Mouse (Mus musculus) heart, adult 2 months (tissue): ENCODE measurements at regions not wholly inside any gene's neighbourhood (a gene's known extent, or its start where the extent isn't known, plus 50 kb on each side); places are given as distances from the start of the nearest gene placed in this dataset.

Source experiments
- DNase-seq, 2 experiments: peaks; one replicate each; pipeline ENCODE4 v3.0.0; 2021
- H3K27ac ChIP-seq: fragments of 200-600 bp; 2 replicates; pipeline ENCODE4 v1.8.1; 2022
- H3K27me3 ChIP-seq: fragments of 200-500 bp; 2 replicates; pipeline ENCODE4 v1.6.1; 2012; ENCODE audit warnings: mild to moderate bottlenecking, low read length, inconsistent platforms, mixed read lengths; ENCODE audit not compliant: control insufficient read depth, insufficient read depth
- H3K36me3 ChIP-seq: fragments of 200-500 bp; 2 replicates; pipeline ENCODE4 v1.6.1; 2012; ENCODE audit warnings: low read length, inconsistent platforms; ENCODE audit not compliant: control insufficient read depth, insufficient read depth
- H3K4me1 ChIP-seq: fragments of 200-500 bp; 2 replicates; pipeline ENCODE4 v1.6.1; 2011; ENCODE audit warnings: low read length; ENCODE audit not compliant: control insufficient read depth, insufficient read depth
- H3K4me3 ChIP-seq: fragments of 200-600 bp; 2 replicates; pipeline ENCODE4 v1.8.1; 2022
- H3K79me2 ChIP-seq: fragments of 200-500 bp; replicated peaks from 2 replicates; pipeline ENCODE4 v1.6.1; 2012; ENCODE audit warnings: mild to moderate bottlenecking, inconsistent platforms, low read length, moderate library complexity, mixed read lengths; ENCODE audit not compliant: control insufficient read depth, insufficient read depth
- H3K9ac ChIP-seq: fragments of 200-500 bp; 2 replicates; pipeline ENCODE4 v1.6.1; 2012; ENCODE audit warnings: low read depth, mild to moderate bottlenecking, control low read depth, inconsistent platforms, low read length, mixed read lengths
- CTCF ChIP-seq: fragments of 200-600 bp; IDR thresholded peaks from 2 replicates; pipeline ENCODE4 v1.8.1; 2022; ENCODE audit warnings: antibody characterized with exemption, mild to moderate bottlenecking, moderate library complexity
- EP300 ChIP-seq: fragments of 200-500 bp; IDR thresholded peaks from 2 replicates; pipeline ENCODE4 v1.6.1; 2011; ENCODE audit warnings: low read depth, low read length, control low read depth; ENCODE audit not compliant: insufficient read depth
- POLR2A ChIP-seq: fragments of 200-500 bp; IDR thresholded peaks from 2 replicates; pipeline ENCODE4 v1.6.1; 2011; ENCODE audit warnings: mild to moderate bottlenecking, low read depth, low read length, control low read depth; ENCODE audit not compliant: insufficient read depth
- WGBS: fragments of 180-500 bp; shearing (Covaris S2); methylation state at CpG from one replicate; pipeline ENCODE4 v1.1.7; 2018; 5-methylcytosine and 5-hydroxymethylcytosine counted together
- intact Hi-C: fragments of 180-260 bp; cut with DNase I; formaldehyde crosslinking; loops from one replicate; pipeline ENCODE4 v1.15.1; 2025

- Histone ChIP-seq H3K27ac (no peak overlapping the region), H3K79me2 (no peaks in the 10 kb centered on the region), H3K9ac (no peak overlapping the region), H3K4me1 (no peaks in the 10 kb centered on the region), H3K36me3 (no peaks in the 10 kb centered on the region), H3K4me3 (no peak overlapping the region), H3K27me3 (no peaks in the 10 kb centered on the region)
- intact Hi-C loops: no loop called here
- no peak for TF ChIP-seq EP300
- TF ChIP-seq POLR2A: no peak
- no peak for TF ChIP-seq CTCF
- no peak for DNase-seq
- 70% methylated on average over 4 of the region's 4 CpGs for WGBS
Measured at GRCm38 (mm10) chr4:12481481-12481880, 309.7 kb upstream of the Fam92a start.

- intact Hi-C loops: no loop called here
- Histone ChIP-seq H3K27me3 (no peaks in the 10 kb centered on the region), H3K36me3 (no peaks in the 10 kb centered on the region), H3K4me1 (no peaks in the 10 kb centered on the region), H3K9ac (no peak overlapping the region), H3K27ac (no peak overlapping the region), H3K4me3 (no peak overlapping the region), H3K79me2 (no peaks in the 10 kb centered on the region)
- TF ChIP-seq POLR2A (no peak), EP300 (no peak), CTCF (no peak)
- WGBS: 71% methylated on average over 7 of the region's 7 CpGs
- no peak for DNase-seq
Measured at GRCm38 (mm10) chr4:12476717-12477116, 304.9 kb upstream of the Fam92a start.

GRCm38 (mm10) chr4:12474981-12475568 lies 303.3 kb upstream of the Fam92a start:
- Histone ChIP-seq H3K4me1 (no peaks in the 10 kb centered on the region), H3K79me2 (no peaks in the 10 kb centered on the region), H3K27ac (no peak overlapping the region), H3K27me3 (no peaks in the 10 kb centered on the region), H3K36me3 (no peaks in the 10 kb centered on the region), H3K9ac (no peak overlapping the region), H3K4me3 (no peak overlapping the region)
- no peak for DNase-seq
- intact Hi-C loops: no loop called here
- 50% methylated on average over 4 of the region's 4 CpGs for WGBS
- no peak for TF ChIP-seq EP300
- no peak for TF ChIP-seq CTCF
- no peak for TF ChIP-seq POLR2A

GRCm38 (mm10) chr4:12474421-12474820 lies 302.6 kb upstream of the Fam92a start:
- TF ChIP-seq EP300 (no peak), POLR2A (no peak), CTCF (no peak)
- Histone ChIP-seq H3K36me3 (no peaks in the 10 kb centered on the region), H3K27me3 (no peaks in the 10 kb centered on the region), H3K9ac (no peak overlapping the region), H3K4me3 (no peak overlapping the region), H3K4me1 (no peaks in the 10 kb centered on the region), H3K27ac (no peak overlapping the region), H3K79me2 (no peaks in the 10 kb centered on the region)
- 41% methylated on average over 1 of the region's 1 CpGs for WGBS
- DNase-seq: no peak
- intact Hi-C loops: no loop called here

GRCm38 (mm10) chr4:12461701-12462100 lies 289.9 kb upstream of the Fam92a start:
- Histone ChIP-seq H3K4me1 (peaks cover 3% of the 10 kb centered on the region), H3K27ac (no peak overlapping the region), H3K27me3 (no peaks in the 10 kb centered on the region), H3K4me3 (no peak overlapping the region), H3K79me2 (no peaks in the 10 kb centered on the region), H3K9ac (no peak overlapping the region), H3K36me3 (no peaks in the 10 kb centered on the region)
- intact Hi-C loops: no loop called here
- TF ChIP-seq EP300 (no peak), CTCF (no peak), POLR2A (no peak)
- WGBS: 70% methylated on average over 2 of the region's 2 CpGs
- no peak for DNase-seq

GRCm38 (mm10) chr4:12461251-12461650 lies 289.4 kb upstream of the Fam92a start:
- Histone ChIP-seq H3K27ac (no peak overlapping the region), H3K36me3 (no peaks in the 10 kb centered on the region), H3K79me2 (no peaks in the 10 kb centered on the region), H3K4me1 (peaks cover 3% of the 10 kb centered on the region), H3K4me3 (no peak overlapping the region), H3K9ac (no peak overlapping the region), H3K27me3 (no peaks in the 10 kb centered on the region)
- intact Hi-C loops: no loop called here
- DNase-seq: no peak
- WGBS: 39% methylated on average over 4 of the region's 4 CpGs
- TF ChIP-seq CTCF (no peak), EP300 (no peak), POLR2A (no peak)
